Mouse (Mus musculus): Measurements from ENCODE around the gene Ikzf2. TPM values are rescaled to one million over a fixed set of nuclear protein-coding genes. Genes with fewer than 3 reads are reported as not detected.

The Ikzf2 gene
- polyA plus RNA-seq, 1 experiment from 2014 or later, result 3.4 TPM

GRCm38 (mm10) chr1:69506011-69506410 is 181.0 kb downstream of the Ikzf2 start:
- 93% methylated on average over 6 of the region's 6 CpGs for WGBS
- Histone ChIP-seq H3K4me3 (ENCODE audit: low read depth, low read length) (no peak overlapping the region), H3K4me2 (ENCODE audit: low read depth) (no peak overlapping the region), H3K4me1 (ENCODE audit: control insufficient read depth, insufficient read depth, low read length) (no peaks in the 10 kb centered on the region), H3K27me3 (ENCODE audit: control insufficient read depth, insufficient read depth, low read length) (no peaks in the 10 kb centered on the region), H3K27ac (ENCODE audit: low read depth, low read length) (no peak overlapping the region), H3K9ac (ENCODE audit: low read length) (no peak overlapping the region), H3K9me3 (ENCODE audit: control insufficient read depth, low read length) (no peaks in the 10 kb centered on the region), H3K36me3 (ENCODE audit: control insufficient read depth, insufficient read depth, low read length) (no peaks in the 10 kb centered on the region)
- ATAC-seq (ENCODE audit: insufficient read depth, low FRiP score, low TSS enrichment) (no peak), DNase-seq (ENCODE audit: low spot score) (no peak)

- Histone ChIP-seq H3K4me1 (ENCODE audit: control insufficient read depth, insufficient read depth, low read length) (no peaks in the 10 kb centered on the region; the same call in 1 of the 2 replicates), H3K36me3 (ENCODE audit: control insufficient read depth, insufficient read depth, low read length) (no peaks in the 10 kb centered on the region), H3K4me2 (ENCODE audit: low read depth) (no peak overlapping the region), H3K27me3 (ENCODE audit: control insufficient read depth, insufficient read depth, low read length) (no peaks in the 10 kb centered on the region), H3K9me3 (ENCODE audit: control insufficient read depth, low read length) (no peaks in the 10 kb centered on the region), H3K4me3 (ENCODE audit: low read depth, low read length) (no peak overlapping the region), H3K27ac (ENCODE audit: low read depth, low read length) (no peak overlapping the region), H3K9ac (ENCODE audit: low read length) (no peak overlapping the region)
- 89% methylated on average over 3 of the region's 3 CpGs for WGBS
- DNase-seq (ENCODE audit: low spot score) (no peak), ATAC-seq (ENCODE audit: insufficient read depth, low FRiP score, low TSS enrichment) (no peak)
Observed at GRCm38 (mm10) chr1:69500388-69500787, 186.7 kb downstream of the Ikzf2 start.

GRCm38 (mm10) chr1:69499652-69500051 is 187.4 kb downstream of the Ikzf2 start:
- Histone ChIP-seq H3K9ac (ENCODE audit: low read length) (no peak overlapping the region), H3K27ac (ENCODE audit: low read depth, low read length) (no peak overlapping the region), H3K4me3 (ENCODE audit: low read depth, low read length) (no peak overlapping the region), H3K4me2 (ENCODE audit: low read depth) (no peak overlapping the region), H3K4me1 (ENCODE audit: control insufficient read depth, insufficient read depth, low read length) (no peaks in the 10 kb centered on the region; the same call in 1 of the 2 replicates), H3K36me3 (ENCODE audit: control insufficient read depth, insufficient read depth, low read length) (no peaks in the 10 kb centered on the region), H3K9me3 (ENCODE audit: control insufficient read depth, low read length) (no peaks in the 10 kb centered on the region), H3K27me3 (ENCODE audit: control insufficient read depth, insufficient read depth, low read length) (no peaks in the 10 kb centered on the region)
- ATAC-seq (ENCODE audit: insufficient read depth, low FRiP score, low TSS enrichment) (no peak), DNase-seq (ENCODE audit: low spot score) (no peak)
- 92% methylated on average over 5 of the region's 5 CpGs for WGBS

- Histone ChIP-seq H3K4me2 (ENCODE audit: low read depth) (no peak overlapping the region), H3K4me1 (ENCODE audit: control insufficient read depth, insufficient read depth, low read length) (no peaks in the 10 kb centered on the region; the same call in 1 of the 2 replicates), H3K4me3 (ENCODE audit: low read depth, low read length) (no peak overlapping the region), H3K27ac (ENCODE audit: low read depth, low read length) (no peak overlapping the region), H3K27me3 (ENCODE audit: control insufficient read depth, insufficient read depth, low read length) (no peaks in the 10 kb centered on the region), H3K36me3 (ENCODE audit: control insufficient read depth, insufficient read depth, low read length) (no peaks in the 10 kb centered on the region), H3K9me3 (ENCODE audit: control insufficient read depth, low read length) (no peaks in the 10 kb centered on the region), H3K9ac (ENCODE audit: low read length) (no peak overlapping the region)
- ATAC-seq (ENCODE audit: insufficient read depth, low FRiP score, low TSS enrichment), result peak; percentile 61; the same call in 1 of the 2 replicates
- 35% methylated on average over 7 of the region's 7 CpGs for WGBS
- DNase-seq (ENCODE audit: low spot score), result no peak
Observed at GRCm38 (mm10) chr1:69498862-69499306, 188.2 kb downstream of the Ikzf2 start.

GRCm38 (mm10) chr1:69496055-69496454 is 191.0 kb downstream of the Ikzf2 start:
- no peaks in the 10 kb centered on the region for H3K9me3 ChIP-seq (ENCODE audit: control insufficient read depth, low read length)
- 80% methylated on average over 4 of the region's 4 CpGs for WGBS
- H3K27me3 ChIP-seq (ENCODE audit: control insufficient read depth, insufficient read depth, low read length), result no peaks in the 10 kb centered on the region
- no peak overlapping the region for H3K9ac ChIP-seq (ENCODE audit: low read length)
- ATAC-seq (ENCODE audit: insufficient read depth, low FRiP score, low TSS enrichment) (no peak), DNase-seq (ENCODE audit: low spot score) (no peak)
- H3K4me3 ChIP-seq (ENCODE audit: low read depth, low read length), result no peak overlapping the region
- H3K4me1 ChIP-seq (ENCODE audit: control insufficient read depth, insufficient read depth, low read length), result no peaks in the 10 kb centered on the region; the same call in 1 of the 2 replicates
- H3K4me2 ChIP-seq (ENCODE audit: low read depth), result no peak overlapping the region
- H3K27ac ChIP-seq (ENCODE audit: low read depth, low read length), result no peak overlapping the region
- no peaks in the 10 kb centered on the region for H3K36me3 ChIP-seq (ENCODE audit: control insufficient read depth, insufficient read depth, low read length)

GRCm38 (mm10) chr1:69493309-69494047 is 193.6 kb downstream of the Ikzf2 start:
- Histone ChIP-seq H3K4me3 (ENCODE audit: low read depth, low read length) (no peak overlapping the region), H3K4me1 (ENCODE audit: control insufficient read depth, insufficient read depth, low read length) (no peaks in the 10 kb centered on the region), H3K27me3 (ENCODE audit: control insufficient read depth, insufficient read depth, low read length) (no peaks in the 10 kb centered on the region), H3K4me2 (ENCODE audit: low read depth) (no peak overlapping the region), H3K9ac (ENCODE audit: low read length) (no peak overlapping the region), H3K9me3 (ENCODE audit: control insufficient read depth, low read length) (no peaks in the 10 kb centered on the region), H3K27ac (ENCODE audit: low read depth, low read length) (no peak overlapping the region), H3K36me3 (ENCODE audit: control insufficient read depth, insufficient read depth, low read length) (no peaks in the 10 kb centered on the region)
- DNase-seq (ENCODE audit: low spot score) (no peak), ATAC-seq (ENCODE audit: insufficient read depth, low FRiP score, low TSS enrichment) (no peak)
- 88% methylated on average over 11 of the region's 11 CpGs for WGBS

- ATAC-seq (ENCODE audit: insufficient read depth, low FRiP score, low TSS enrichment) (no peak), DNase-seq (ENCODE audit: low spot score) (no peak)
- Histone ChIP-seq H3K9ac (ENCODE audit: low read length) (no peak overlapping the region), H3K27ac (ENCODE audit: low read depth, low read length) (no peak overlapping the region), H3K27me3 (ENCODE audit: control insufficient read depth, insufficient read depth, low read length) (no peaks in the 10 kb centered on the region), H3K4me3 (ENCODE audit: low read depth, low read length) (no peak overlapping the region), H3K4me2 (ENCODE audit: low read depth) (no peak overlapping the region), H3K9me3 (ENCODE audit: control insufficient read depth, low read length) (no peaks in the 10 kb centered on the region), H3K36me3 (ENCODE audit: control insufficient read depth, insufficient read depth, low read length) (no peaks in the 10 kb centered on the region), H3K4me1 (ENCODE audit: control insufficient read depth, insufficient read depth, low read length) (no peaks in the 10 kb centered on the region)
- 95% methylated on average over 4 of the region's 4 CpGs for WGBS
Observed at GRCm38 (mm10) chr1:69492013-69492412, 195.0 kb downstream of the Ikzf2 start.

- no peak for DNase-seq (ENCODE audit: low spot score)
- no peaks in the 10 kb centered on the region for H3K9me3 ChIP-seq (ENCODE audit: control insufficient read depth, low read length)
- no peak for ATAC-seq (ENCODE audit: insufficient read depth, low FRiP score, low TSS enrichment)
- no peaks in the 10 kb centered on the region for H3K4me1 ChIP-seq (ENCODE audit: control insufficient read depth, insufficient read depth, low read length)
- no peaks in the 10 kb centered on the region for H3K36me3 ChIP-seq (ENCODE audit: control insufficient read depth, insufficient read depth, low read length)
- no peak overlapping the region for H3K4me2 ChIP-seq (ENCODE audit: low read depth)
- WGBS, result 68% methylated on average over 7 of the region's 7 CpGs
- no peak overlapping the region for H3K4me3 ChIP-seq (ENCODE audit: low read depth, low read length)
- no peak overlapping the region for H3K27ac ChIP-seq (ENCODE audit: low read depth, low read length)
- H3K9ac ChIP-seq (ENCODE audit: low read length), result no peak overlapping the region
- H3K27me3 ChIP-seq (ENCODE audit: control insufficient read depth, insufficient read depth, low read length), result no peaks in the 10 kb centered on the region
Observed at GRCm38 (mm10) chr1:69489026-69489425, 198.0 kb downstream of the Ikzf2 start.

- no peak overlapping the region for H3K4me3 ChIP-seq (ENCODE audit: low read depth, low read length)
- no peak for ATAC-seq (ENCODE audit: insufficient read depth, low FRiP score, low TSS enrichment)
- H3K27me3 ChIP-seq (ENCODE audit: control insufficient read depth, insufficient read depth, low read length), result no peaks in the 10 kb centered on the region
- no peaks in the 10 kb centered on the region for H3K9me3 ChIP-seq (ENCODE audit: control insufficient read depth, low read length)
- no peak overlapping the region for H3K27ac ChIP-seq (ENCODE audit: low read depth, low read length)
- 70% methylated on average over 6 of the region's 6 CpGs for WGBS
- no peaks in the 10 kb centered on the region for H3K36me3 ChIP-seq (ENCODE audit: control insufficient read depth, insufficient read depth, low read length)
- no peaks in the 10 kb centered on the region for H3K4me1 ChIP-seq (ENCODE audit: control insufficient read depth, insufficient read depth, low read length)
- H3K9ac ChIP-seq (ENCODE audit: low read length), result no peak overlapping the region
- no peak overlapping the region for H3K4me2 ChIP-seq (ENCODE audit: low read depth)
- DNase-seq (ENCODE audit: low spot score), result no peak
Observed at GRCm38 (mm10) chr1:69488625-69489024, 198.4 kb downstream of the Ikzf2 start.
